Mouse (Mus musculus) liver, postnatal 0 days (tissue): ENCODE results near the gene Mier3. TPM values are rescaled to one million over a fixed set of nuclear protein-coding genes. Genes with fewer than 3 reads are reported as not detected.

ENCODE experiments used
- ATAC-seq: fragments of 200-750 bp; cut with Nextera tagmentation; 2 replicates; pipeline ENCODE4 v1.8.0; 2017; ENCODE audit warnings: mild to moderate bottlenecking, moderate library complexity
- DNase-seq: peaks from one replicate; pipeline ENCODE4 v3.0.0-alpha.2; 2016
- H3K27ac ChIP-seq: fragments of 300-500 bp; sonication (generic); 2 replicates; pipeline ENCODE4 v1.5.1; 2014; ENCODE audit warnings: antibody characterized with exemption, moderate library complexity, mild to moderate bottlenecking, low read depth
- H3K27me3 ChIP-seq: fragments of 300-500 bp; sonication (generic); 2 replicates; pipeline ENCODE4 v1.6.1; 2014; ENCODE audit warnings: low read length, control low read depth, mixed read lengths; ENCODE audit not compliant: insufficient read depth
- H3K36me3 ChIP-seq: fragments of 300-500 bp; sonication (generic); replicated peaks from 2 replicates; pipeline ENCODE4 v1.6.1; 2014; ENCODE audit warnings: mild to moderate bottlenecking, control low read depth, low read length, moderate library complexity, mixed read lengths; ENCODE audit not compliant: insufficient read depth
- H3K4me1 ChIP-seq: fragments of 300-500 bp; sonication (generic); 2 replicates; pipeline ENCODE4 v1.6.1; 2014; ENCODE audit warnings: antibody characterized with exemption, mild to moderate bottlenecking, control low read depth; ENCODE audit not compliant: insufficient read depth
- H3K4me2 ChIP-seq: fragments of 300-500 bp; sonication (generic); 2 replicates; pipeline ENCODE4 v1.6.1; 2014; ENCODE audit warnings: low read depth, mild to moderate bottlenecking, low read length, moderate library complexity, mixed read lengths
- H3K4me3 ChIP-seq: fragments of 300-500 bp; sonication (generic); 2 replicates; pipeline ENCODE4 v1.5.1; 2014; ENCODE audit warnings: low read depth, low read length
- H3K9ac ChIP-seq: fragments of 300-500 bp; sonication (generic); replicated peaks from 2 replicates; pipeline ENCODE4 v1.6.1; 2014; ENCODE audit warnings: mild to moderate bottlenecking, moderate library complexity
- H3K9me3 ChIP-seq: fragments of 300-500 bp; sonication (generic); 2 replicates; pipeline ENCODE4 v1.6.1; 2016; ENCODE audit warnings: mild to moderate bottlenecking, control low read depth, low read length, mixed read lengths
- CTCF ChIP-seq: sonication (generic); IDR thresholded peaks from 2 replicates; pipeline ENCODE4 v1.5.1; 2016; ENCODE audit warnings: antibody characterized with exemption, low read depth
- EP300 ChIP-seq: IDR thresholded peaks from 2 replicates; pipeline ENCODE4 v1.6.1; 2016; ENCODE audit warnings: antibody characterized with exemption, low read depth, mild to moderate bottlenecking
- WGBS: fragments of 180-500 bp; shearing (Covaris S2); extraction: QIAGEN DNeasy Blood & Tissue Kit; methylation state at CpG from one replicate; pipeline ENCODE4 v1.1.7; 2014; ENCODE audit not compliant: insufficient replicate concordance; 5-methylcytosine and 5-hydroxymethylcytosine counted together
- polyA plus RNA-seq: library from polyadenylated mRNA; unstranded; fragments of >200 nt; fragmentation: Nextera tagmentation; extraction: Ambion mirVana; gene quantifications from 2 replicates; pipeline ENCODE4 v1.2.1, GENCODE M21; 2015

Mier3 gene
- polyA plus RNA-seq, 1 experiment from 2014 or later, result 8.0 TPM

DNA sequence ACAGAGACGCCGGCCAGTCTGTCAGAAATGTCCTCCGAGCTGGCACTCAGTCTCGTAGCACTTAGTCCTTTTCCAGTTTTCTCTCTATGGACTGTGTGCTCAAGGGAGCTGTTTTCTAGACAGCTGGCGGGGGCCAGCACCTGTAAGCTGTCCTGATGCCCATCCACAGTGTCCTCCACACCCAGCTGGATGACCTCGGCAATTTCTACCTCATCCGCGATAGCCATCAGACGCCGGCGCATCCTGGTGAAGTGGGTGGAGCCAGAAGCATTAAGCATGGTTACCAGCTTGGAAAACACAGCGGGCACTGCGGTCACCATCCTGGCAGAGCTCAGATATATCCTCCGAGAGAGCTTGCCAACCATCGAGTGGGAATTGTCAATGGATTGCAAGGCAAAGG is 75.2 kb downstream of the Mier3 start:
- no peak overlapping the region for H3K9ac ChIP-seq
- H3K9me3 ChIP-seq, result no peaks in the 10 kb centered on the region
- 96% methylated on average over 15 of the region's 15 CpGs for WGBS
- DNase-seq (no peak), ATAC-seq (no peak)
- no peaks in the 10 kb centered on the region for H3K4me1 ChIP-seq
- no peaks in the 10 kb centered on the region for H3K27me3 ChIP-seq
- no peak overlapping the region for H3K4me2 ChIP-seq
- H3K36me3 ChIP-seq, result peaks cover 96% of the 10 kb centered on the region
- H3K27ac ChIP-seq, result no peak overlapping the region
- H3K4me3 ChIP-seq, result no peak overlapping the region
- TF ChIP-seq EP300 (no peak), CTCF (no peak)

DNA sequence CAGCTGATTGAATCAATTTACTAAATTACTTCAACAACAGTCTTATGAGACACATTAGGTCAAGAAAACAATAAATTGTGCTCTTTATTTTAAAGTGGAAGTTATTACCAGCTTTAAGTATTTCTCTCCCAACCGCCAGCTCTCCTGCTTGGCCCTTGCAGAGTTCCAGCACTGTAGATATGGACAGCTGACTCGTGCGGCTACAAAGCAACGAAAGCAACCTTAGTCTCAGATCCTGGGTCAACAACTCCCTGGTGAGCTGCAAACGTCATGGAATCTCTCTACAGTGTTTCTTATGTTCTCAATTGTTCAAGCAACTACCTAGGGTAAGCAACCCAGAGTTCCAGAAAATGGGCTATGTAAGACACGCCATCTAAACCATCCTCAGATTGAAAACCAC is 76.2 kb downstream of the Mier3 start:
- TF ChIP-seq CTCF (no peak), EP300 (no peak)
- DNase-seq (no peak), ATAC-seq (no peak)
- Histone ChIP-seq H3K27ac (no peak overlapping the region), H3K36me3 (peaks cover 94% of the 10 kb centered on the region), H3K4me3 (no peak overlapping the region), H3K9me3 (no peaks in the 10 kb centered on the region), H3K9ac (no peak overlapping the region), H3K4me1 (no peaks in the 10 kb centered on the region), H3K27me3 (no peaks in the 10 kb centered on the region), H3K4me2 (no peak overlapping the region)
- 94% methylated on average over 6 of the region's 6 CpGs for WGBS

DNA sequence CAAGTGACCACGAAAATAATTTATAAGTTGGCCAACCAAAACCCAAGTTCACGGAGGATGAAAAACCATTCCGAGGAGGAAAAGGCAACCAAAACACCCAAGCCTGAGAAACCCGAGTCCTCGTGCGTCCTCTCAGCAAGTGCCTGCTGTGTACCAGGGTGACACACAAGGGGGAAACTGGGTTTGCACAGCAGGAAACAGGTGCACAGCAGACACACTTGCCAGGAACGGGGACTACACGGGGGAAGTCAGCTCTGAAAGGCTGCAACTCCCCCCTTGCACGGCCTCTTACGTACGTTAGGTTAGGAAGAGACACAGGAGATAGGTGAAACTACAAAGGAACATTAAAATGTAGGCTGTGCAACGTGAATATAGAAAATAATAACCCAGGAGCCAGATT is 81.7 kb downstream of the Mier3 start:
- Histone ChIP-seq H3K4me3 (no peak overlapping the region), H3K4me2 (no peak overlapping the region), H3K9ac (no peak overlapping the region), H3K4me1 (no peaks in the 10 kb centered on the region), H3K27ac (no peak overlapping the region), H3K36me3 (peaks cover 94% of the 10 kb centered on the region), H3K27me3 (no peaks in the 10 kb centered on the region), H3K9me3 (no peaks in the 10 kb centered on the region)
- no peak for TF ChIP-seq EP300
- no peak for TF ChIP-seq CTCF
- ATAC-seq (no peak), DNase-seq (no peak)
- WGBS, result 67% methylated on average over 12 of the region's 12 CpGs

Other genes with a start within 250 kb of the Mier3 start
- 24.8 and 25.2 TPM in 2 replicates for gene Gpbp1, start 190.9 kb upstream of the Mier3 start, polyA plus RNA-seq
- 0.14 TPM in 1 of 2 replicates, not detected in the other for gene Gm49496, start 131.0 kb upstream of the Mier3 start, polyA plus RNA-seq
- not detected in 2 replicates for gene Gm10198, start 88.2 kb upstream of the Mier3 start, polyA plus RNA-seq
- 10.8 and 11.5 TPM in 2 replicates for gene Map3k1, start 128.0 kb downstream of the Mier3 start, polyA plus RNA-seq